Mouse (Mus musculus) liver, adult 2 months (tissue): ENCODE results near the gene Tmem45a2.

Source experiments
- CTCF ChIP-seq: fragments of 200-500 bp; IDR thresholded peaks from 2 replicates; pipeline ENCODE4 v1.5.1; 2011; ENCODE audit warnings: low read depth, low read length, control low read depth
- POLR2A ChIP-seq: fragments of 200-500 bp; IDR thresholded peaks from 2 replicates; pipeline ENCODE4 v1.6.1; 2011; ENCODE audit warnings: low read length, control low read depth; ENCODE audit not compliant: insufficient read depth; ENCODE audit errors: extremely low read depth

- TF ChIP-seq CTCF (no peak), POLR2A (no peak)
Observed at GRCm38 (mm10) chr16:57098468-57099144, 27.4 kb upstream of the Tmem45a2 start.
